22 mouse cellular contexts compared by ENCODE assay signal in genomic region chr9:61711296-61711695, GRCm38 (mm10).
"Had no signal": no experiment of that assay in that cellular context is flagged by ENCODE, and none has a peak within 500 bp of the region (broad histone marks: within the 10 kb centered on the region; RNA-seq: fewer than 3 reads in every experiment).

No protein-coding gene starts in this region.

- H3K4me1 ChIP-seq: liver, embryonic 12.5 days had no signal

- DNase-seq: kidney, adult 18-20 months; kidney, adult 9 months; kidney, postnatal 14 days; layer of hippocampus, adult 9-11 months; liver; lung, adult 18-20 months; lung, postnatal 10 days; lung, postnatal 36 days; thymus, postnatal 25 days had no signal

- H3K9ac ChIP-seq: limb, embryonic 13.5 days; liver, embryonic 12.5 days; liver, embryonic 15.5 days; lung, embryonic 15.5 days; midbrain, embryonic 15.5 days; neural tube, embryonic 12.5 days had no signal

- ATAC-seq: hindbrain, postnatal 0 days; inflammation-experienced regulatory T-cells, adult 6 months; intestine, embryonic 16.5 days; liver, embryonic 12.5 days; midbrain, embryonic 15.5 days had no signal

- H3K4me3 ChIP-seq: layer of hippocampus, adult 2 months; limb, embryonic 13.5 days; liver, embryonic 12.5 days; liver, embryonic 15.5 days; lung, embryonic 15.5 days; megakaryocyte, embryonic 14.5 days; midbrain, embryonic 15.5 days; myocyte; neural tube, embryonic 12.5 days had no signal

- H3K36me3 ChIP-seq: limb, embryonic 13.5 days; liver, embryonic 12.5 days; liver, embryonic 15.5 days; lung, embryonic 15.5 days; midbrain, embryonic 15.5 days; neural tube, embryonic 12.5 days had no signal

- H3K9me3 ChIP-seq: limb, embryonic 13.5 days; liver, embryonic 12.5 days; liver, embryonic 15.5 days; lung, embryonic 15.5 days; midbrain, embryonic 15.5 days; neural tube, embryonic 12.5 days had no signal

- H3K4me2 ChIP-seq: limb, embryonic 13.5 days; liver, embryonic 12.5 days; liver, embryonic 15.5 days; lung, embryonic 15.5 days; midbrain, embryonic 11.5 days; midbrain, embryonic 15.5 days; neural tube, embryonic 12.5 days had no signal

- H3K27ac ChIP-seq: hindbrain, postnatal 0 days; layer of hippocampus, adult 2 months; limb, embryonic 13.5 days; liver, embryonic 12.5 days; liver, embryonic 15.5 days; lung, embryonic 15.5 days; midbrain, embryonic 15.5 days; neural tube, embryonic 12.5 days had no signal

- H3K27me3 ChIP-seq: liver, embryonic 15.5 days; neural tube, embryonic 12.5 days had no signal
